Mouse (Mus musculus): ENCODE results near the gene Myo15. TPM values are rescaled to one million over a fixed set of nuclear protein-coding genes. Genes with fewer than 3 reads are reported as not detected.
"Not testable (repeated sequence)": the region's sequence is repeated elsewhere in the genome, so short reads cannot be mapped to it uniquely, and the experiment has no call there.

Gene Myo15
- total RNA-seq (2021) = not detected
- long read RNA-seq, experiment 1 = 0 reads
- long read RNA-seq, experiment 2 = 0 reads

DNA sequence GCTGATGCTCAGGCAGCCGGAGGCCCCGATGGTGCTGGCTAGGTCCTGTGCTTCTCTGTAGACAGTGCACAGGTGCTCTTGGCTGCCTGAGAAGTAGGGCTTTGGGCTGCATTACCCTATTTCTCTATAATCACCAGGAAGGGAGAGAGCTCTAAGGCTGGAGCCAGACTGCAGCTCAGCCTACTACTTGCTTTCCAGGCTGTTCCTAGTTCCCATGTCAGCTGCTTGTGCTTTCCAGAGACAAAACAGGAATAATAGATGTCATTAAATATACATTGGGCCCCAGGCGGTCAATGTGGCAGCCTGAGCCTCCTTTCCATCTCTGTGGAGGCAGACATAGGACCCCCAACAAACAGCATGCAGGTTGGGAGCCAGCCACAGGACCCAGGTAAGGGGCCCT lies at the start of gene Myo15:
Gene Myo15, plus strand, starts transcription at position 301 of the 400 bp plus-strand sequence.
- no peak for DNase-seq

DNA sequence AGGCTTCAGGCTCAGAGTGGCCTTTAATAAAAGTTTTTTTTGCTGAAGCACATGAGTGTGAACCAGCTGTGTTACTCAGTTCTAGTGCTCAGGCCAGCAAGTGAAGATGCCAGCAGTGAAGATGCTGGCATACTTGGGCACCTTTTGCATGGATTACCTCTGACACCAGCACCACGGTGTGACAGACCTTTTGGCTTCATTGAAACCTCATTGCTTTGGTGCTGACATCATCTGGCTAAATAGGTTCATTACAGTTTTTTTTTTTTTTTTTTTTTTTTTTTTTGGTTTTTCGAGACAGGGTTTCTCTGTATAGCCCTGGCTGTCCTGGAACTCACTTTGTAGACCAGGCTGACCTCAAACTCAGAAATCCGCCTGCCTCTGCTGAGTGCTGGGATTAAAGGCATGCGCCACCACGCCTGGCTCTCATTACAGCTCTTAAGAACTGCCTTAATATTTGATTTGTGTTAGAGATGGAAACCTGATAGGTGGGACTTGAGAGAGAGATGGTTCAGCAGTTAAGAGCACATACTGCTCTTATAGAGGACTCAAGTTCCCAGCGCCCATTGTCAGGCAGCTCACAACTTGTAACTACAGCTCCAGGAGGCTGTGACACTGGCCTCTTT lies 47.0 kb upstream of the Myo15 start:
- DNase-seq = no peak

GRCm38 (mm10) chr11:60423006-60423405 lies 46.1 kb upstream of the Myo15 start:
- DNase-seq = no peak

DNA sequence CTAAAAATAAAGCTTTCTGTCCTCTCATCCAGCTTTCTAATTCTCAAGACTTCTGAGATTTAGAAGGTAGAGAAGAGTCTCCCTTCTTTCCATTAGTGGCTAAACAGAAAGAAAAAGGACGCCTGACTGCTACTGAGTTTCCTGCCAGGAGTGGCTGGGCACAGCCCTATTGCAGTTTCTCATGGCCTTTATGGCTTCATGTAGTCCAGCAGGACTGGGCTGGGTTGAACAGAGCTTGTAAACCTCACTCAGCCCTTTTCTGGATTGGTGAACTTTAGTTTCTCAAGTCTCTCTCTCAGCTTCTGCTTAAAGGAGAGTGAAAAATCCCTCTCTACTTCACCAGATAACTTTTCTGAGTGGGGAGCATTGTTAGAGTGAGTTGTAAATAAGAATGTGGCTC lies 42.7 kb upstream of the Myo15 start:
- DNase-seq = no peak

DNA sequence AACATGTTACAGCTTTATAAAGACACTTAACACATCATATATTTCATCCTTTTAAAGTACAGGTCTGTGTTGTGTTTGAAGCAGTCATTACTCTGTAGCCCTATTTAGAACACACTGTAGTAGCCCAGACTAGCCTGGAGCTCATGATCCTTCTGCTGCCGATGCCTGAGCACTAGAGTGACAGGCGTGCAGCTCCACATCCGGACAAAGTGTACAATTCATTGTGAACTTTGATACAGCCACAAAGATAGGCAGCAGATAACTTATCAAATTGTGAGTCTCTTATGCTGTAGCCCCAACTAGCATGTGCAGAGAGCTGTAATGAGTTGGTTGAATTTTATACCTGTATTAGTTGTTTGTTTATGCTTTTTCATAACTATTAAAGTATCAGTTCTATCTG lies 41.5 kb upstream of the Myo15 start:
- DNase-seq = no peak

DNA sequence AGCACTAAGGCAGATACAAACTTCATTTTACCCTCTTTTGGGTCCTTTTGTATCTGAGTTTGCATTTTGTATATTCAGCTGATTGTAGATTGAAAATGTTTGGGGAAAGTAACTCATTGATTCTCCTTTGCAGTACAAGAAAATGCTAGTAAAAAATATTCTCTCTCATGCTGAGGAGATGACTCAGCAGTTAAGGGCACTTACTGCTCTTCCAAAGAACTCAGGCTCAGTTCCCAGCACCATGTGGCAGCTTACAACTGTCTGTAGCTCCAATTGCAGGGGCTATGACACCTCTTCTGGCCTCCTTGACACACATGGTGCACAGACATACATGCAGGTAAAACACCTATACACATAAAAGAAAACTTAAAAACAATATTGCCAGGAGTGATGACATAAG lies 35.6 kb upstream of the Myo15 start:
- no peak for DNase-seq

DNA sequence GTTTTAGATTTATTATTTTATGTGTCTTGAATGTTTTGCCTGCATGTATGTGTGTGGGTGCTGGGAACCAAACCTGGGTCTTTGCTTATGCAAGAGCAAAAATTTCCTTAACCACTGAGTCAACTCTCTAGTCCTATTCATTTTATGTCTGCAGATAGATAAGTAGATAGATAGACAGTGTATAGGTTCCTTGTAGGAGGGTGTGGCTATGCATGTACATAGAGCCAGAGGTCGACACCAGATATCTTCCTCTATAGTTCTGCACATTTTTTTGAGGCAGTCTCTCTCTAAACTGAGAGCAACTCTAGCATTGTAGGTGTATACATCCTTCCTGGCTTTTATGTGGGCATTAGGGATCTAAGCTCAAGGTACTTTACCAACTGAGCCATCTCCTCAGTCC lies 34.0 kb upstream of the Myo15 start:
- no peak for DNase-seq

GRCm38 (mm10) chr11:60436618-60437017 lies 32.5 kb upstream of the Myo15 start:
- DNase-seq = no peak

DNA sequence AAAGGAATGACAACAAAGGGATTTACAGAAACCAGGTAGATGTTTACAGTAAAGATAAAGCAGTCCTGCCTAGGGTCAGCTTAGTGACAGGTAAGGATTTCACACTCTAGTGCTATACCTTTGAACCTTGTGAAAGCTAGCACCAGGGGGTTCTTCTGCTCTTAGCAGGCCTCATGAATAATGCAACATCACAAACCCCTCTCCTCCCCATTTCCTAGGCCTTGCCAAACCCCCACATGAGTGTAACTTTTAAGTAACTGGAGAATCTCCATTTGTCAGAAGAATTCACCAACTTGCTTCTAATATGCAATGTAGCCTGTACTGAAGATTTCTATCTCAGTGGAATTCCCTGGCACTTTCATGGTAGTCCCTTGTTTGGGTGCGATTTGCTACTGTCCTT lies 29.5 kb upstream of the Myo15 start:
- not testable (repeated sequence) for DNase-seq

DNA sequence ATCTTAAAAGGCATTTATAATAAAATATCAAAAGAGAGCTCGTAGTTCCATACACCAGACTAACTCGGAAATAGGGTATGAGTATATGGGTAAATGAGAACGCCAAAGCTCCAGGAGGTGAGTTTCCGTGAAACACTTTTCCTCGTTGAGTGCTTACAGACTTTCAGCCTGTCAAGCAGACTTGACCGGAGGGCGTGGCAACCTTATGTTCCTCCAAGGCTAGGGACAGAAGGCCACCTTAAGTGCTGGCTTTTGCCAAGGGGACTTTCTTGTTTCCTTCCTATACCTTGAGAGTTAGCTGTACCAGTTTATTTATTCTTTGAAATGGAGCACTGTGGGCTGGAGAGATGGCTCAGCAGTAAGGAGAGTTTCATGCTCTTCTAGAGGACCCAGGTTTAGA lies 29.0 kb upstream of the Myo15 start:
- no peak for DNase-seq

DNA sequence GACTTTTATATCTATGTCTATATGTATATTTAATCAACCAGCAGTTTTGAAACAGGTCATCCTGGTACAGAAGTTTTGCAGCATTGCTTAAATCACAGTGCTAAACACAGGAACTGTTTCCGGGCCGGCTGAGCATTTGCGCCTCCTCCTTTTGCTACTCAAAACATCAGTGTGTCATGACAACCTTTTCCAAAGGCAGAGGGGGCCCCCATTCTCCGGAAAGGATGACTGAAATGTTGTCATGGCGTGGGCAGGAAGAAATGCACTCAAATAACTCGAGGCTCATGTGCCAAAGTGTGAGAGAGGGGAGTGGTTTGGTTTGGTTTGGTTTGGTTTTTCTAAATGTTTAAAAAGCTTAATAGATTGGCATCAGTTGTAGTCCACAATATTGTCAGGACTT lies 26.2 kb upstream of the Myo15 start:
- DNase-seq = no peak

DNA sequence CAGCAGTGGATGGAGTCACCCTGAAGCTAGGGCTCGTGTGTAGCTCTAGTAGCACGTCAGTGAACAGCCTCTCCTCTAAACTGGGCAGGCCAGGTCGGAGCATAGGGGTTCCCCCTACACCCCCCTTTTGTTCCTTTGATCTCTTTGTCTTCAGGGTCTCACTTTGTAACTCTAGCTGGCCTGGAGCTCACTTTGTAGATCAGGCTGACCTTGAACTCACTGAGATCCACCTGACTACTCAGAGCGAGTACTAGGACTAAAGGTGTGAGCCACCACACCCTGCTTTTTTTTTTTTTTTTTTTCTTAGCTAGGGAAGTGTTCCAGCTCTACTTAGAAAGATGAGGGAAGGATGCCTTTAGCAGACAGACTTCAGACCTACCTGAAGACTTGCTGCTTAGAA lies 25.1 kb upstream of the Myo15 start:
- DNase-seq = no peak

GRCm38 (mm10) chr11:60454080-60454744 lies 14.9 kb upstream of the Myo15 start, which contains the start of gene Drg2:
Drg2 (plus strand) TSS chr11:60454591.
- peak; percentile 89 to 95 for DNase-seq

GRCm38 (mm10) chr11:60454745-60455087 lies 14.4 kb upstream of the Myo15 start:
- DNase-seq = no peak

DNA sequence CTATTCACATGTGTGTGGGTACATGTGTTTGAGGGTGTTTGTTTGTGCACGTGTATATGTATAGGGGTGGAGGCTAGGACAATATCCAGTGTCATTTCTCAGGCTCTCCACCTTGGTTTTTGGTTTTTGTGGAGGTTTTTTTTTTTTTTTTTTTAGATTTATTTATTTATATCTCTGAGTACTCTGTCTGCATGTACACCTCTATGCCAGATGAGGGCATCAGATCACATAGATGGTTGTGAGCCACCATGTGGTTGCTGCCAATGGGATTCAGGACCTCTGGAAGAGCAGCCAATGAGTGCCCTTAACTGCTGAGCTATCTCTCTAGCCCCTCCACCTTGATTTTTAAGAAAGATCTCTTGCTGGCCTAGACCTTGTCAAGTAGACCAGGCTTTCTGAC lies 11.2 kb upstream of the Myo15 start:
- DNase-seq = no peak

GRCm38 (mm10) chr11:60465943-60466380 lies 3.2 kb upstream of the Myo15 start:
- peak; percentile 7 to 35 for DNase-seq

GRCm38 (mm10) chr11:60470743-60471142 lies 1.6 kb downstream of the Myo15 start:
- DNase-seq = no peak

DNA sequence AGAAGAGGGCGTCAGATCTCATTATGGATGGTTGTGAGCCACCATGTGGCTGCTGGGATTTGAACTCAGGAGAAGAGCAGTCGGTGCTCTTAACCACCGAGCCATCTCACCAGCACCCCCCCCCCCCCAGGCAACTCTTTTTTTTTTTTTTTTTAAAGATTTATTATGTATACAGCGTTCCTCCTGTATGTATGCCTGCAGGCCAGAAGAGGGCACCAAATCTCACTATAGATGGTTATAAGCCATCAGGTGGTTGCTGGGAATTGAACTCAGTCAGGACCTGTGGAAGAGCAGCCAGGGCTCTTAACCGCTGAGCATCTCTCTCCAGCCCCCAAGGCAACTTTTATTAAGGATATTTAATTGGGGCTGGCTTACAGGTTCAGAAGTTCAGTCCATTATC lies 5.4 kb downstream of the Myo15 start:
- DNase-seq = no peak

GRCm38 (mm10) chr11:60475668-60476362 lies 6.7 kb downstream of the Myo15 start:
- DNase-seq = no peak

DNA sequence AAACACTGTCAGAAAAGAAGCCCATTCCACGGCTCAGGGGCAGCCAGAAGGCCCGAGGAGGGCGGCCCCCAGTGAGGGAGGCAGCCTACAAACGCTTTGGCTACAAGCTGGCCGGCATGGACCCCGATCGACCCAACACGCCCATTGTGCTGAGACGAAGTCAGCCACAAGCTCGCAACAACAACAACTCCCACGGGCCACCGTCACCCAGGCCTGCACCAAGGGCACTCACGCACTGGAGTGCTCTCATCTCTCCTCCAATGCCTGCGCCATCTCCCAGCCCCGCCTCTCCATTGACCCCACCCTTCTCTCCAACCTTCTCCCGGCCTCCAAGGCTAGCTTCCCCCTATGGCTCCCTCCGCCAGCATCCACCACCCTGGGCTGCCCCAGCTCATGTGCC lies 9.0 kb downstream of the Myo15 start:
- no peak for DNase-seq

DNA sequence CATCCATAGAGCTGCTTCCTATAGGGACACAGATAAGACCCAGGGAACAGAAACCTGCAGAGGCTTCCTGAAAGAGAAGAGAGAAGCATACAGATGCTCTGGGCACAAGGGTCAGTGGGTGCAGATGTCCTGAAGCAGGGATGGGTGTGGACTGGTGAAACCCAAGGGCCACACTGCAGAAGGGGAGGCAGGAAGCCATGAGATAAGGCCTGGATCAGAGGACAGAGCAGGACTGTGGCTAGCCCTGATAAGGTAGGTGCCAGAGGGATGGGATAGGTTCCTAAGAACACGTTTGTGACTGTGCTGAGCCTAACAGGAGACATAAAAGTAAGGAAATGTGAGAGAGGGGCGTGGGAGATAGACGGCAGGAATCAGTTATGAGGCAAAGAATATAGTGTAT lies 17.1 kb downstream of the Myo15 start:
- no peak for DNase-seq

DNA sequence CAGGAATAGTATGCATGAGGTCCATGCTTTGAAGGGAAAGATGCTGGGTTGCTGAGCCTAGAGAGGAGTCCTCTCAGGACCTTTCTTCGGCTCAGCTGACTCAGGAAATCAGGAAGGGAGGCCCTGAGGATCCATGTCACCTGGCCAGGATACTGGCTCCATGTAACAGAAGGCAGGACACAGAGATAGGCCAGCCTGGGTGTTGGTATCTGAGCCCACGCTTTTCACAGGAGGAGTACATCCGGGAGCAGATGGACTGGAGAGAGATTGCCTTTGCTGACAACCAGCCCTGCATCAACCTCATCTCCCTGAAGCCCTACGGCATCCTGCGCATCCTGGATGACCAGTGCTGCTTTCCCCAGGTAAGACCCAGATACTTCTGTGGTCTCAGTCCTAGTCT lies 23.6 kb downstream of the Myo15 start:
- DNase-seq = no peak

- DNase-seq = no peak
These were observed 26.6 kb downstream of the Myo15 start for GRCm38 (mm10) chr11:60495692-60496091.

GRCm38 (mm10) chr11:60507281-60507680 lies 38.1 kb downstream of the Myo15 start:
- DNase-seq = no peak
